Mouse (Mus musculus) v-Abl transformed pro-B cells (cell line): ENCODE results near the gene Hyls1.

ENCODE experiments used
- in situ Hi-C, 2 experiments: fragments of 400-800 bp; cut with MboI; formaldehyde crosslinking; loops; one replicate each; pipeline ENCODE4 v1.15.1; 2025; ENCODE audit not compliant: unreplicated experiment in 2 of 2

The Hyls1 gene

GRCm38 (mm10) chr9:35518169-35518568 lies 52.0 kb downstream of the Hyls1 start, which contains the start of gene Gm1113:
Gene Gm1113 (minus strand): TSS chr9:35518269.
- in situ Hi-C loops, result loop anchor here in 1 of 2 experiments (25.0 kb wide), 1 partner anchor 1156 kb away; no protein-coding TSS in a partner anchor

GRCm38 (mm10) chr9:35516711-35517110 lies 53.5 kb downstream of the Hyls1 start:
- in situ Hi-C loops, result loop anchor here in 1 of 2 experiments (25.0 kb wide), 1 partner anchor 1154 kb away; no protein-coding TSS in a partner anchor

- in situ Hi-C loops, result loop anchor here in 1 of 2 experiments (25.0 kb wide), 1 partner anchor 1154 kb away; no protein-coding TSS in a partner anchor
Measured at GRCm38 (mm10) chr9:35516182-35516581, 54.0 kb downstream of the Hyls1 start.

DNA sequence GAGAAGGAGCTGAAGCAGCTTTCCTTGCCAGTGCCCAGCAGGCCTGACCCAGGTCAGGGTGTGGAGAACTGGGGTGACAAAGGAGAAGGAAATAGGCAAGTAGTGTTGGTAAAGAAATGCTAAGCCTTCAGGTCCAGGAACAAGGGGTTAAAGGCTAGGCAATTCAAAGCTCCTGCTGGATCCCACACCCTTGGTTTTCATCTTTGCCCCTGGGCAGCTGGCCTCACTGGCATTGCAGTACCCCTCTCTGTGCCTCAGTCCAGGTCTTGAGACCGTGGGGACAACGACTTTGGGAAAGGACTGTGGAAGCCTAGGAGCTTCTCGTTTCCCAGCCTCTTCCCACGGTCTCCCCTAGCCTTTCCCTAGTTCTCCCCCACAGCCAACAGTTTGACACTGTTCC lies 56.3 kb downstream of the Hyls1 start:
- in situ Hi-C loops, result loop anchor here in 1 of 2 experiments (25.0 kb wide), 1 partner anchor 1152 kb away; no protein-coding TSS in a partner anchor
